Mouse (Mus musculus): ENCODE results near the gene Zfp628.

Gene Zfp628

GRCm38 (mm10) chr7:4937392-4937791 is 22.4 kb downstream of the Zfp628 start:
- intact Hi-C loops (cut with DNase I): no loop called here

GRCm38 (mm10) chr7:4938456-4938855 is 23.4 kb downstream of the Zfp628 start:
- intact Hi-C loops (cut with DNase I): loop anchor here (2.0 kb wide), 1 partner anchor 128 kb away; no protein-coding TSS in a partner anchor

GRCm38 (mm10) chr7:4940068-4940479 is 25.1 kb downstream of the Zfp628 start:
- intact Hi-C loops (cut with DNase I): loop anchor here (5.0 to 10.0 kb wide), 2 partner anchors 55 to 383 kb away; partner anchors contain the start of gene Zfp579

GRCm38 (mm10) chr7:4942673-4943072 is 27.7 kb downstream of the Zfp628 start:
- intact Hi-C loops (cut with DNase I): loop anchor here (2.0 to 10.0 kb wide), 4 partner anchors 22 to 385 kb away; partner anchors contain the start of genes Sbk2 and Zfp579

GRCm38 (mm10) chr7:4943223-4943815 is 28.3 kb downstream of the Zfp628 start:
- intact Hi-C loops (cut with DNase I): loop anchor here (2.0 to 10.0 kb wide), 4 partner anchors 21 to 386 kb away; partner anchors contain the start of genes Sbk2 and Zfp579

GRCm38 (mm10) chr7:4947855-4948254 is 32.8 kb downstream of the Zfp628 start:
- intact Hi-C loops (cut with DNase I): loop anchor here (10.0 kb wide), 1 partner anchor 47 kb away; the partner anchor contains the start of gene Zfp579

GRCm38 (mm10) chr7:4948386-4948785 is 33.4 kb downstream of the Zfp628 start:
- intact Hi-C loops (cut with DNase I): loop anchor here (10.0 kb wide), 1 partner anchor 46 kb away; the partner anchor contains the start of gene Zfp579

GRCm38 (mm10) chr7:4950561-4951342 is 35.7 kb downstream of the Zfp628 start:
- intact Hi-C loops (cut with DNase I): no loop called here

- intact Hi-C loops (cut with DNase I): no loop called here
Measured at GRCm38 (mm10) chr7:4953815-4954445, 38.9 kb downstream of the Zfp628 start.

- intact Hi-C loops (cut with DNase I): no loop called here
Measured at GRCm38 (mm10) chr7:4957361-4957760, 42.3 kb downstream of the Zfp628 start.

GRCm38 (mm10) chr7:4963527-4963926 is 48.5 kb downstream of the Zfp628 start:
- intact Hi-C loops (cut with DNase I): no loop called here

- intact Hi-C loops (cut with DNase I): loop anchor here (2.0 kb wide), 1 partner anchor 21 kb away; no protein-coding TSS in a partner anchor
Measured at GRCm38 (mm10) chr7:4964272-4964671, 49.3 kb downstream of the Zfp628 start, which contains the start of gene Sbk2. TSS of gene Sbk2 (minus strand) at chr7:4964406.

GRCm38 (mm10) chr7:4964988-4965387 is 50.0 kb downstream of the Zfp628 start:
- intact Hi-C loops (cut with DNase I): loop anchor here (2.0 kb wide), 1 partner anchor 22 kb away; no protein-coding TSS in a partner anchor

- intact Hi-C loops (cut with DNase I): no loop called here
Measured at GRCm38 (mm10) chr7:4971068-4971467, 56.1 kb downstream of the Zfp628 start, which contains the start of gene Sbk3. TSS of gene Sbk3 (minus strand) at chr7:4971168.

Data from adrenal gland (tissue).